Mouse (Mus musculus) fat pad, adult 2 months (tissue): ENCODE data around the gene Wbp2nl.
A peak's percentile ranks its signal among the peaks of the same experiment; 100 is the strongest.
"Not testable (repeated sequence)": the region's sequence is repeated elsewhere in the genome, so short reads cannot be mapped to it uniquely, and the experiment has no call there.

Source experiments
- DNase-seq: peaks from one replicate; pipeline ENCODE4 v3.0.0-alpha.2; 2011; ENCODE audit warnings: low read depth, low spot score; ENCODE audit errors: extremely low read depth

The Wbp2nl gene

DNA sequence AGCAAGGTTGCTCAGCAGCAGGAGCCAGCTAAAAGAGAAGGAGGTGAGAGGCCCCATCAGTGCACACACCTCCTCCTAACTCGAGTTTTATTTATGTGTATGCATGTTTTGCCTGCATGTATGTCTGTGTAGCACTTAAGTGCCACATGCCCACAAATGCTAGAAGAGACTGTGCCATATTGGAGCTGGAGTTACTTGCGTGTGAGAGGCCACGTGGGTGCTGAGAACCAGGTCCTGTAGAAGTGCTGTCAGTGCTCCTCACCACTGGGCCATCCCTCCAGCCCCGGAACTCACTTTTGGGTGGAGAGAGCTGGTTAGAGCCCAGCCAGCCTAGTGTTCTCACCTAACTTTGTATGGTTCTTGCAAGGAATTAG, 48.5 kb downstream of the Wbp2nl start:
- DNase-seq, result no peak

DNA sequence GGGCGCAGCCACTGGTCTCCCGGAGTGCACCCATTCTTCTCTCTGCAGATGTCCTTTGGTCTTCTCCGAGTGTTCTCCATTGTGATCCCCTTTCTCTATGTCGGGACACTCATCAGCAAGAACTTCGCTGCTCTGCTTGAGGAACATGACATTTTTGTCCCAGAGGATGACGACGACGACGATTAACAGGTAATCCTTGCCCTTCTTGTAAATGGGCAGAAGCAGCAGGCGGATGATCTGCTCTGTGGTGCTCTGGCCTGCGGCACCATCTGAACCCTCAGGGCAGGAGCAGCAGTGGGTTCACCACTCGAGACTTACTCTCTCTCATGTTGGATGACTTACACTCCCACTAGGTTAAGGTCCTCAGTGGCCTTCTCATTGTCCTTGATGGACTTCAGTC, 49.1 kb downstream of the Wbp2nl start:
- DNase-seq, result no peak

DNA sequence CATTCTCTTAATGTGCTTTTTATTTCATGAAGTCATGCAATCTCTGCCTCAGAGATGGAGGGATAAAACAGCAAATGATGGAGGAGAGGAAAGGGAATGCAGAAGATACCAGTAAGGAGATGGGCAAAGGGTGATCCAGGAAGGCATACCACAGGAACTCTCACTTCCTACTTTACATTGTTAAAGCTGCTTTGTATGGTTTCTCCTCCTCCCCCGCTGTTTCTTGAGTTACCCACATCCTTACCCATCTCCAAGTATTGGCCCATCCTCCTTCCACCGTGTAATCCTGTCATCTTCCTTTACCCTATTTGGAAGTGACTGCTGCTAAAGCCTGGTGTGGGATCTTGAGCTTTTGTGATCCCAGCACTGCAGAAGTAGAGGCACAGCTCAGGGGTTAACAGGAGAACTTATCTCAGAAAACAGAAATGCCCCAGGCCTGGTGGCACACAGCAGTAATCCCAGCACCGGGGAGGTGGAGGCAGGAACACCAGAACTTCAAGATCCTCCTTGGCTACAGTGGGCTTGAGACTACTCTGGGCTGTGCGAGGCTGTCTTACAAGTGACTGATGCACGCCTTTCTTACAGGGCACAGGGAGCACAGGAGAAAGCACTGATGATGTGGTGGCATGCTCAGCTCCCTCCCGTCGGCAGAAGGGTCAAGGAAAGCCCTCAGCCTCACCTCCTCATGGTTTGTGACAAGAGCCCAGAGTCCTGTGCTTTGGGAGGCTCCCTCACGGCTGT, 49.7 kb downstream of the Wbp2nl start:
- DNase-seq, result no peak

- no peak for DNase-seq
Measured at GRCm38 (mm10) chr15:82348999-82349341, 50.2 kb downstream of the Wbp2nl start.

- DNase-seq, result no peak
Measured at GRCm38 (mm10) chr15:82350349-82350748, 51.6 kb downstream of the Wbp2nl start.

GRCm38 (mm10) chr15:82351480-82351879, 52.7 kb downstream of the Wbp2nl start:
- DNase-seq, result no peak

GRCm38 (mm10) chr15:82353078-82353744, 54.5 kb downstream of the Wbp2nl start:
- DNase-seq, result no peak

- DNase-seq, result no peak
Measured at GRCm38 (mm10) chr15:82353745-82354113, 55.0 kb downstream of the Wbp2nl start.

DNA sequence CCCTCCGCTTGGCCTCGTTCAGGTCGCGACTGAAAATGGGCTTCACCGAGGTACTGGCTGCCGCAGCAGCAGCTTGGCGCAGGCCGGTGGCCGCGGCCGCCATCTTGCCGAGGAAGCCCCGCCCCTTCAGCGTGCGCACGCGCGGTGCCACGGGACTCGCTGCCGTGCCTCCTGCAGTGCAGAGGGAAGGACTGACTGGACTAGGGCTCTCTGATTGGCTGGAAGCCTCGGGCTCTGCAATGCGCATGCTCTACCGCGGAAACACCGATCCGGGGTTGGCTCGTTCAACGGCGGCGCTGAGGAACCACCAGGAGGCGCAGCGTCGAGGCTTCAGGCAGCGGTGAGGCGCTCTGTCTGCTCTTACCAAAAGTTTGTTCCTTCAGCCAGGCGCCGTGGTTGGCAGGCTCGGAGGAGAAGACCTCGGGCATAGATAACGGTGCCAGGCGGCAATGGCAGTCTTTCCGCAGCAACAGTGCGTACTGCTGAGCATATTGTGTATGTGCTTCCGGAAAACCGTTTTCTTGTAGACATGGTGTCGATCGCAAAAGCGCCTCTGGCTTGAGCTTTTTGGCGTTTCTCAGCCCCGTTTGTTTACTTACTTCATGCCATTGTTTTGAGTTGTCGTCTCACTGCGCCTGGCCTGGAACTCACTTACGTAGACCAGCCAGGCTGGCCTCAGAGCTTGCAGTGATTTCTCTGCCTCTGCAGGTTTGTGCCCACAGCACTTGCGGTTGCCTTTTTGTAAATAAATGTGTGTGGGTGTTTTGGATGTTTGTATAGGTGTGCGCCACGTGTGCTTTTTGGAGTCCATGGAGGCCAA, 55.6 kb downstream of the Wbp2nl start, which contains the start of gene Ndufa6:
TSS of gene Ndufa6 (minus strand) at position 197 of the 820 bp plus-strand sequence.
- peak; percentile 81 for DNase-seq

DNA sequence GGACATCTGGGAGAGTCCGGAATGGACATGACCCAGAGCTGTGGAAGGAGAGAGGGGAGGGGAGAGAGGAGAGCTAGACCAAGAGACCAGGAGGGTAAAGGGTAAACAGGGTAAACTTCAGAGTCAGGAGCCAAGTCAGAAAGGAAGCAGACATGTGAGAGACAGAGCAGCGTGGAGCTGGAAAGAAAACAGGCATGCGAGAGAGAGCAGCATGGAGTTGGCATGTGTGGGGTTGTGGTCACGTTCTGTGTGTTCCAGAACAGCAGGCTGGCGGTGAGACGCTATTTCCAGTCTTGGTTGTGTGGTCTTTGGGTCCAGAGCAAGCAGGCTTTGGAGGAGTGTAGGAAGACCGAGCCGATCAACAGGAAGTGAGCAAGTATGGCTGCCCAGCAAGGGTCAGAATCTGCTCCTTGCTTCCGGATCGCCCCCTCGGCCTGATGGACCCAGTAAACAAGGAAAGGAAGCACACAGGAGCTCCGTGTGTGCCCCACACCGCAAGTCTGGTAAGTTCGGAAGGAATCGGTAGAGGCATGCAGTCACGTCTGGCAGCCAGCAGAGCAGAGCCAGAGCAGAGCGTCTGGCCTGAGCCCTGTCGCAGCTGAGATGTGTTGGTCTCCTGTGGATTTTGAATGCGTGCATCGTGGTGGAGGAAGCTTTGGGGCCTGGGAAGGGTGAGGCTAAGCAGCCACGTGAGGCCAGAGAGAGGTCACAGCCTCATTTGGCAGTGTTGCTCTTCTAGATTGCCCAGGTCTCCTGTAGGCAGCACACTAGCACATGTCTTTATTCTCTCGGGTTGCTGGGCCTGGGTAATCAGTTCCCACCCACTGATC, 59.9 kb downstream of the Wbp2nl start:
- no peak for DNase-seq

GRCm38 (mm10) chr15:82361459-82362018, 62.8 kb downstream of the Wbp2nl start:
- DNase-seq, result no peak

GRCm38 (mm10) chr15:82362234-82362633, 63.5 kb downstream of the Wbp2nl start:
- DNase-seq, result no peak

DNA sequence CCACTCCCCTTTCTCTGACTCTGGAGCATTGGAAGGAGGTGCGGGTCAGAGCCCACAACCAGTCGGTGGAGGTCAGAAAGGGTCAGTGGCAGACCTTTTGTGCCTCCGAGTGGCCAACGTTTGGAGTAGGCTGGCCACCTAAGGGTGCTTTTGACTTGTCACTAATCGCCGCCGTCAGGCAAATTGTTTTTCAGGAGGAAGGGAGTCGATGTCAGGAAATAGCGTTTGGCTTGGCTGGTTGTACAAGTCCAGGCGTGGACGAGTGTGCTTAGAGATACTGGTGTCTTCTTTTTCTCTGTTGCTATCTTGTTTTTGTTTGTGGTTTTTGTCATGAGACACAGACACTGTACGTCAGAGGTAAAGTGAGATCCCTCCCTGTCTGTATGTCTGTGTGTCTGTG, 65.0 kb downstream of the Wbp2nl start:
- not testable (repeated sequence) for DNase-seq
